Mouse (Mus musculus): ENCODE measurements around the gene Irs1.

DNA sequence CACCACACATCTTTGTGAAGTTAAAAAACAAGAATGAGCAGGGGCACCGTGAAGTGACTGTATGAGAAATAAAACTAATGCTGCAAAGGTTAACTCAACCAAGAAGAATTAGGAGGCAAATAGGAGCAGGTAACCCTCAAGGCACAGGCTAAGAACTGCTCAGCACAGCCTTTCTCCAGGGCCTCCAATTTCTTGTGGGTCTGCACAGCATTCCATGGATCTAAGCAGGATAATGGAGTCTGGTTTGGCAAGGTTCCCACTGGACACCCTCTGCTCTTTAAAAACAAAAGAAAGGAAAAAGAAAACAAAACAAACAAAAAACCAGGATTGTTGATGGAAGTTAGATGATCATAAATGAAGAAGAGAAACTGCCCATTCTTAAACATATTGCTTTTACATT lies 69.8 kb downstream of the Irs1 start:
- TF ChIP-seq CTCF (IDR thresholded peaks at IDR 0.05; ENCODE audit: low read depth), result no peak
- TF ChIP-seq EP300 (optimal IDR thresholded peaks at IDR 0.05), result no peak

All from stomach, postnatal 0 days (tissue).